Mouse (Mus musculus) lung, embryonic 15.5 days (tissue): Measurements from ENCODE around the gene Fbln7. TPM values are rescaled to one million over a fixed set of nuclear protein-coding genes. Genes with fewer than 3 reads are reported as not detected.

Source experiments
- ATAC-seq: fragments of 200-750 bp; cut with Nextera tagmentation; 2 replicates; pipeline ENCODE4 v1.8.0; 2017; ENCODE audit warnings: moderate number of reproducible peaks, borderline replicate concordance; ENCODE audit not compliant: low FRiP score, low TSS enrichment; ENCODE audit errors: extremely low read depth
- H3K27ac ChIP-seq: fragments of 300-500 bp; sonication (generic); 2 replicates; pipeline ENCODE4 v1.5.1; 2015; ENCODE audit warnings: moderate library complexity, mild to moderate bottlenecking, inconsistent platforms
- H3K27me3 ChIP-seq: fragments of 300-500 bp; sonication (generic); 2 replicates; pipeline ENCODE4 v1.6.1; 2015; ENCODE audit warnings: inconsistent platforms
- H3K36me3 ChIP-seq: fragments of 300-500 bp; sonication (generic); 2 replicates; pipeline ENCODE4 v1.6.1; 2015; ENCODE audit warnings: inconsistent platforms
- H3K4me1 ChIP-seq: fragments of 300-500 bp; sonication (generic); 2 replicates; pipeline ENCODE4 v1.6.1; 2015; ENCODE audit warnings: inconsistent platforms
- H3K4me2 ChIP-seq: fragments of 300-500 bp; sonication (generic); 2 replicates; pipeline ENCODE4 v1.6.1; 2015; ENCODE audit warnings: inconsistent platforms, mild to moderate bottlenecking, moderate library complexity
- H3K4me3 ChIP-seq: fragments of 300-500 bp; sonication (generic); 2 replicates; pipeline ENCODE4 v1.5.1; 2015; ENCODE audit warnings: mild to moderate bottlenecking, inconsistent platforms
- H3K9ac ChIP-seq: fragments of 300-500 bp; sonication (generic); 2 replicates; pipeline ENCODE4 v1.6.1; 2015; ENCODE audit warnings: inconsistent platforms
- H3K9me3 ChIP-seq: fragments of 300-500 bp; sonication (generic); 2 replicates; pipeline ENCODE4 v1.6.1; 2016; ENCODE audit warnings: inconsistent platforms
- WGBS: fragments of 180-500 bp; shearing (Covaris S2); methylation state at CpG from one replicate; pipeline ENCODE4 v1.1.7; 2015; 5-methylcytosine and 5-hydroxymethylcytosine counted together
- polyA plus RNA-seq: library from polyadenylated mRNA; unstranded; fragments of >200 nt; fragmentation: Nextera tagmentation; extraction: Ambion mirVana; gene quantifications from 2 replicates; pipeline ENCODE4 v1.2.1, GENCODE M21; 2015

Gene Fbln7
- 8.7 and 9.1 TPM in 2 replicates for polyA plus RNA-seq

GRCm38 (mm10) chr2:128862636-128863035 lies at the start of gene Fbln7:
Gene Fbln7, plus strand, starts transcription at chr2:128862981.
- no peaks in the 10 kb centered on the region for H3K36me3 ChIP-seq
- 95% methylated on average over 9 of the region's 9 CpGs for WGBS
- peak within 1 kb of the TSS; percentile 97 for H3K4me2 ChIP-seq
- H3K27me3 ChIP-seq, result peaks cover 14% of the 10 kb centered on the region
- ATAC-seq, result no peak
- H3K4me3 ChIP-seq, result peak within 1 kb of the TSS; percentile 55
- no peaks in the 10 kb centered on the region for H3K9me3 ChIP-seq
- H3K27ac ChIP-seq, result peak within 1 kb of the TSS; percentile 22; the same call in 1 of the 2 replicates
- peaks cover 18% of the 10 kb centered on the region for H3K4me1 ChIP-seq
- H3K9ac ChIP-seq, result peak within 1 kb of the TSS; percentile 60

- WGBS, result 65% methylated on average over 1 of the region's 1 CpGs
Observed at GRCm38 (mm10) chr2:128816311-128816710, 46.5 kb upstream of the Fbln7 start.

GRCm38 (mm10) chr2:128816916-128817315 lies 45.9 kb upstream of the Fbln7 start:
- H3K9me3 ChIP-seq, result no peaks in the 10 kb centered on the region
- H3K4me3 ChIP-seq, result peak overlapping the region; percentile 72
- H3K4me1 ChIP-seq, result peaks cover 15% of the 10 kb centered on the region
- H3K36me3 ChIP-seq, result no peaks in the 10 kb centered on the region
- no peaks in the 10 kb centered on the region for H3K27me3 ChIP-seq
- WGBS, result 50% methylated on average over 6 of the region's 6 CpGs
- H3K9ac ChIP-seq, result no peak overlapping the region
- peak overlapping the region; percentile 73 for H3K4me2 ChIP-seq
- no peak for ATAC-seq
- peak overlapping the region; percentile 95; the same call in 1 of the 2 replicates for H3K27ac ChIP-seq

More at GRCm38 (mm10) chr2:128816311-128816710, 46.5 kb upstream of the Fbln7 start:
- H3K36me3 ChIP-seq, result no peaks in the 10 kb centered on the region
- no peak overlapping the region for H3K4me3 ChIP-seq
- H3K9me3 ChIP-seq, result no peaks in the 10 kb centered on the region
- no peak overlapping the region for H3K27ac ChIP-seq
- peaks cover 15% of the 10 kb centered on the region for H3K4me1 ChIP-seq
- H3K4me2 ChIP-seq, result no peak overlapping the region
- no peaks in the 10 kb centered on the region for H3K27me3 ChIP-seq
- no peak overlapping the region for H3K9ac ChIP-seq
- no peak for ATAC-seq

GRCm38 (mm10) chr2:128817387-128817785 lies 45.4 kb upstream of the Fbln7 start:
- no peak for ATAC-seq
- Histone ChIP-seq H3K9ac (peak overlapping the region; percentile 41; the same call in 1 of the 2 replicates), H3K27ac (peak overlapping the region; percentile 95), H3K4me1 (peaks cover 15% of the 10 kb centered on the region), H3K4me2 (peak overlapping the region; percentile 73), H3K9me3 (no peaks in the 10 kb centered on the region), H3K4me3 (peak overlapping the region; percentile 72), H3K27me3 (no peaks in the 10 kb centered on the region), H3K36me3 (no peaks in the 10 kb centered on the region)
- WGBS, result under 1% methylated on average over 7 of the region's 7 CpGs

GRCm38 (mm10) chr2:128817786-128818681 lies 44.7 kb upstream of the Fbln7 start, which contains the start of gene Tmem87b:
Gene Tmem87b, plus strand, starts transcription at chr2:128818118.
- peak within 1 kb of the TSS; percentile 95 for H3K27ac ChIP-seq
- under 1% methylated on average over 58 of the region's 59 CpGs for WGBS
- peak within 1 kb of the TSS; percentile 58 for H3K9ac ChIP-seq
- no peaks in the 10 kb centered on the region for H3K36me3 ChIP-seq
- no peaks in the 10 kb centered on the region for H3K27me3 ChIP-seq
- peaks cover 15% of the 10 kb centered on the region for H3K4me1 ChIP-seq
- H3K4me2 ChIP-seq, result peak within 1 kb of the TSS; percentile 73
- no peaks in the 10 kb centered on the region for H3K9me3 ChIP-seq
- peak within 1 kb of the TSS; percentile 72 for H3K4me3 ChIP-seq
- peak; percentile 91 for ATAC-seq

GRCm38 (mm10) chr2:128818956-128819643 lies 43.7 kb upstream of the Fbln7 start:
- peaks cover 15% of the 10 kb centered on the region for H3K4me1 ChIP-seq
- H3K4me3 ChIP-seq, result peak overlapping the region; percentile 72
- peak overlapping the region; percentile 73 for H3K4me2 ChIP-seq
- peak overlapping the region; percentile 58 for H3K9ac ChIP-seq
- H3K36me3 ChIP-seq, result no peaks in the 10 kb centered on the region
- no peaks in the 10 kb centered on the region for H3K9me3 ChIP-seq
- WGBS, result 8% methylated on average over 14 of the region's 14 CpGs
- ATAC-seq, result no peak
- no peaks in the 10 kb centered on the region for H3K27me3 ChIP-seq
- H3K27ac ChIP-seq, result peak overlapping the region; percentile 95

- H3K27ac ChIP-seq, result no peak overlapping the region
- H3K9me3 ChIP-seq, result no peaks in the 10 kb centered on the region
- H3K9ac ChIP-seq, result no peak overlapping the region
- H3K4me3 ChIP-seq, result no peak overlapping the region
- no peak for ATAC-seq
- no peak overlapping the region for H3K4me2 ChIP-seq
- peaks cover 15% of the 10 kb centered on the region for H3K4me1 ChIP-seq
- WGBS, result 80% methylated on average over 2 of the region's 2 CpGs
- H3K27me3 ChIP-seq, result no peaks in the 10 kb centered on the region
- H3K36me3 ChIP-seq, result no peaks in the 10 kb centered on the region
Observed at GRCm38 (mm10) chr2:128820631-128821030, 42.1 kb upstream of the Fbln7 start.

- 88% methylated on average over 5 of the region's 5 CpGs for WGBS
- Histone ChIP-seq H3K4me2 (no peak overlapping the region), H3K9ac (no peak overlapping the region), H3K4me1 (peaks cover 11% of the 10 kb centered on the region), H3K27me3 (no peaks in the 10 kb centered on the region), H3K9me3 (no peaks in the 10 kb centered on the region), H3K27ac (no peak overlapping the region), H3K36me3 (peaks cover 16% of the 10 kb centered on the region), H3K4me3 (no peak overlapping the region)
- ATAC-seq, result no peak
Observed at GRCm38 (mm10) chr2:128823893-128824292, 38.9 kb upstream of the Fbln7 start.

- Histone ChIP-seq H3K4me3 (no peak overlapping the region), H3K9ac (no peak overlapping the region), H3K4me1 (peaks cover 9% of the 10 kb centered on the region; the same call in 1 of the 2 replicates), H3K9me3 (no peaks in the 10 kb centered on the region), H3K36me3 (peaks cover 27% of the 10 kb centered on the region), H3K27me3 (no peaks in the 10 kb centered on the region), H3K27ac (no peak overlapping the region), H3K4me2 (no peak overlapping the region)
- no peak for ATAC-seq
- WGBS, result 91% methylated on average over 1 of the region's 1 CpGs
Observed at GRCm38 (mm10) chr2:128827787-128828186, 35.0 kb upstream of the Fbln7 start.

GRCm38 (mm10) chr2:128832611-128833010 lies 30.2 kb upstream of the Fbln7 start:
- Histone ChIP-seq H3K9ac (no peak overlapping the region), H3K9me3 (no peaks in the 10 kb centered on the region), H3K4me2 (no peak overlapping the region), H3K27ac (no peak overlapping the region), H3K27me3 (no peaks in the 10 kb centered on the region), H3K4me3 (no peak overlapping the region), H3K4me1 (peaks cover 9% of the 10 kb centered on the region; the same call in 1 of the 2 replicates), H3K36me3 (peaks cover 47% of the 10 kb centered on the region)
- WGBS, result 40% methylated on average over 3 of the region's 3 CpGs
- no peak for ATAC-seq

GRCm38 (mm10) chr2:128833035-128833434 lies 29.7 kb upstream of the Fbln7 start:
- Histone ChIP-seq H3K9ac (no peak overlapping the region), H3K27me3 (no peaks in the 10 kb centered on the region), H3K36me3 (peaks cover 47% of the 10 kb centered on the region), H3K4me1 (peaks cover 9% of the 10 kb centered on the region; the same call in 1 of the 2 replicates), H3K4me3 (no peak overlapping the region), H3K27ac (no peak overlapping the region), H3K4me2 (no peak overlapping the region), H3K9me3 (no peaks in the 10 kb centered on the region)
- no peak for ATAC-seq
- 73% methylated on average over 2 of the region's 2 CpGs for WGBS
